Mouse (Mus musculus): ENCODE results near the gene Ntm.

- no peak for TF ChIP-seq CTCF (IDR thresholded peaks at IDR 0.05; ENCODE audit: control insufficient read depth, insufficient read depth, insufficient replicate concordance, low read depth, low read length)
- no peak for TF ChIP-seq POLR2A (IDR thresholded peaks at IDR 0.05; ENCODE audit: control insufficient read depth, low read depth, low read length)
These were observed 8.9 kb downstream of the Ntm start for GRCm38 (mm10) chr9:29954031-29954430.
